Mouse (Mus musculus): Measurements from ENCODE around the gene Spred1. TPM values are rescaled to one million over a fixed set of nuclear protein-coding genes. Genes with fewer than 3 reads are reported as not detected.

Spred1 gene
- polyA plus RNA-seq, 3 experiments from 2014 or later: 1.6 to 1.7 (median 1.6) TPM

- ATAC-seq: no peak
These were observed 69.7 kb downstream of the Spred1 start for GRCm38 (mm10) chr2:117190915-117191314.

GRCm38 (mm10) chr2:117194309-117194708 is 73.1 kb downstream of the Spred1 start:
- ATAC-seq: no peak

- no peak for ATAC-seq
These were observed 74.0 kb downstream of the Spred1 start for GRCm38 (mm10) chr2:117195151-117195550.

- ATAC-seq: no peak
These were observed 74.4 kb downstream of the Spred1 start for GRCm38 (mm10) chr2:117195578-117195977.

- no peak for ATAC-seq
These were observed 79.7 kb downstream of the Spred1 start for GRCm38 (mm10) chr2:117200869-117201338.

- no peak for ATAC-seq
These were observed 82.2 kb downstream of the Spred1 start for GRCm38 (mm10) chr2:117203350-117203749.

GRCm38 (mm10) chr2:117204534-117204933 is 83.4 kb downstream of the Spred1 start:
- ATAC-seq: no peak

GRCm38 (mm10) chr2:117205066-117205465 is 83.9 kb downstream of the Spred1 start:
- ATAC-seq: no peak

GRCm38 (mm10) chr2:117210416-117211085 is 89.4 kb downstream of the Spred1 start:
- no peak for ATAC-seq

- no peak for ATAC-seq
These were observed 95.0 kb downstream of the Spred1 start for GRCm38 (mm10) chr2:117216152-117216551.

- no peak for ATAC-seq
These were observed 96.6 kb downstream of the Spred1 start for GRCm38 (mm10) chr2:117217695-117218216.

GRCm38 (mm10) chr2:117219536-117219935 is 98.4 kb downstream of the Spred1 start:
- ATAC-seq: no peak

GRCm38 (mm10) chr2:117222651-117223050 is 101.5 kb downstream of the Spred1 start:
- no peak for ATAC-seq

GRCm38 (mm10) chr2:117228601-117229125 is 107.5 kb downstream of the Spred1 start:
- ATAC-seq: no peak

GRCm38 (mm10) chr2:117230261-117230660 is 109.1 kb downstream of the Spred1 start:
- ATAC-seq: no peak

GRCm38 (mm10) chr2:117231257-117231656 is 110.1 kb downstream of the Spred1 start:
- peak; percentile 56 for ATAC-seq

Other genes with a start within 250 kb of the Spred1 start
- gene Tmco5, start 242.7 kb upstream of the Spred1 start, polyA plus RNA-seq (2017; shearing (Covaris generic)): not detected
- 10 to 100 TPM in 1 of 3 experiments, 1 to 10 TPM in 2; 6.6 to 13.5 (median 9.7) TPM for gene Fam98b, start 128.4 kb downstream of the Spred1 start, polyA plus RNA-seq (2017; shearing (Covaris generic))
- 10 to 100 TPM; 48.9 to 73.3 (median 64.2) TPM for gene Rasgrp1, start 221.6 kb downstream of the Spred1 start, polyA plus RNA-seq (2017; shearing (Covaris generic))

Data from inflammation-experienced regulatory T-cells, adult 6 months (primary cell).